Mouse (Mus musculus) left cerebral cortex, adult 11 months (tissue): ENCODE results near the gene Tapbp.
A peak's percentile ranks its signal among the peaks of the same experiment; 100 is the strongest.
"Not testable (repeated sequence)": the region's sequence is repeated elsewhere in the genome, so short reads cannot be mapped to it uniquely, and the experiment has no call there.

Source experiments
- DNase-seq: peaks from one replicate; pipeline ENCODE4 v3.0.0; 2022; ENCODE audit warnings: low spot score

Gene Tapbp

GRCm38 (mm10) chr17:33904835-33905234 lies 10.9 kb upstream of the Tapbp start, which contains the start of gene Platr17:
Gene Platr17 (plus strand): TSS chr17:33905135.
- DNase-seq, result not testable (repeated sequence)

- DNase-seq, result no peak
Measured at GRCm38 (mm10) chr17:33908331-33909076, 7.2 kb upstream of the Tapbp start.

DNA sequence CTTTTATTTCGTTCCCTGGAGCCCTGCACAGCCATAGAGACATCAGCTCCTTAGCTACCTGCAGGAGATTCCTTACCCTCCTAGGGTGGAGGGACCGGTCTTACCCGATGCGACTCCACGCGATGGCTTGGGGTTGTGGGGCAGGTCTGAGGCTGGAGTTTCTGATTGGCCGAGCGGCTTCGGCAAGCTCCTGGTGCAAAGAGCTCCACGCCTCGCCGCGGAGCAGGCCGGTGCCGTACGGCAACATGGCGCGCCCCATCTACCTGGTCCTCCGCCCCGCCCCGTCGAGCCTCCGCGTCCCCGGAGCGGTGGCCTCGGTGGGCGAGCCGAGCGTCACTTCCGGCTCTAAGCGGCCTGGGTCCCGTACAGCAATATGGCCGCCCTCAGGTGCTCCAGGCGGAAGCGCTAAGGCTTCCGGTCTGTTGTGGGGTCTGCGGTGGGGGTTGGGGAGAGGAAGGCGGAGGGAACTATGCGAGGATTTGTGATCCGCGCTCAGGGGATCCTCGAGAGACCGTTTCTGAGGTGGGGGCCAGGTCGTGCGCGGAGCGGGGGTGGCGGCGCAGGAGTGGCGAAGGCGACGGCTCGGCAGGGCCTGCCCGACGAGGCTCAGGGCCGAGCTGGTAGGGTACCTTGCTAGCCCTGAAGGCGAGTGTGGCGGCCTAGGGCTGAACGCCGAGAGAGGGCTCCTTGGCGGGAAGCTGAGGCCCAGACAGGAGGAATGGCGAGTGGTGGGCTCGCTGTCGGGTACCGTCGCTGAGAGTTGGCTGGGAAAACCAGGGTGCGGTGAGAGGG lies 6.4 kb upstream of the Tapbp start, which contains the start of gene Daxx:
Daxx (plus strand) TSS at position 338 of the 792 bp plus-strand sequence.
- peak; percentile 97 for DNase-seq

- no peak for DNase-seq
Measured at GRCm38 (mm10) chr17:33909869-33910250, 5.8 kb upstream of the Tapbp start.

DNA sequence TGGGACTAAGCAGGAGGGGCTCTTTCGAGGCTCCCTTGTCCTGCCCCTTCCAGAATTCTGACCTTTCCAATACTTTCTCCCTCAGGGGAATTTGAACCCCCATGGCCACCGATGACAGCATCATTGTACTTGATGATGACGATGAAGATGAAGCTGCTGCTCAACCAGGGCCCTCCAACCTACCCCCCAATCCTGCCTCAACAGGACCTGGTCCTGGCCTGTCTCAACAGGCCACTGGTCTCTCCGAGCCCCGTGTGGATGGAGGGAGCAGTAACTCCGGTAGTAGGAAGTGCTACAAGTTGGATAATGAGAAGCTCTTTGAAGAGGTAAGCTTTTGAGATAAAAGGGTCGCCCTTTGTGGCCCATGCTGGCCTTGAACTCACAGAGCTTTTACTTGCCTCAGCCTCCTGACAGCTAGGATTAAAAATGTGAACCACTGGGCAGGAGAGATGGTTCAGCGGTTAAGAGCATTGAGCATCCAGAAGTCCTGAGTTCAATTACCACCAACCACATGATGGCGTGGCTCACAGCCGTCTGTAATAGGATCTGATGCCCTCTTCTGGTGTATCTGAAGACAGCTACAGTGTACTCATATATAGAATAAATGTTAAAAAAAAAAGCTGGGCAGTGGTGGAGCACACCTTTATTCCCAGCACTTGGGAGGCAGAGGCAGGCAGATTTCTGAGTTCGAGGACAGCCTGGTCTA lies 5.2 kb upstream of the Tapbp start:
- DNase-seq, result no peak

GRCm38 (mm10) chr17:33911052-33911812 lies 4.5 kb upstream of the Tapbp start:
- no peak for DNase-seq

- DNase-seq, result no peak
Measured at GRCm38 (mm10) chr17:33911813-33912414, 3.8 kb upstream of the Tapbp start.

DNA sequence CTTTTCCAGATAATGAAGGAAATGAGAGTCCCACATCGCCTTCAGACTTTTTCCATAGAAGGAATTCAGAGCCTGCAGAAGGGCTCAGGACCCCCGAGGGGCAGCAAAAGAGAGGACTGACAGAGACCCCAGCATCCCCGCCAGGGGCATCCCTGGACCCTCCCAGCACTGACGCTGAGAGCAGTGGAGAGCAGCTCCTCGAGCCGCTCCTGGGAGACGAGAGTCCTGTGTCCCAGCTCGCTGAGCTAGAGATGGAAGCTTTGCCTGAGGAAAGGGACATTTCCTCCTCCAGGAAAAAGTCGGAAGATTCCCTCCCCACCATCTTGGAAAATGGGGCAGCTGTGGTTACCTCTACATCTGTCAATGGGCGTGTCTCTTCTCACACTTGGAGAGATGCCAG lies 2.4 kb upstream of the Tapbp start:
- DNase-seq, result no peak

GRCm38 (mm10) chr17:33913905-33914304 lies 1.8 kb upstream of the Tapbp start:
- no peak for DNase-seq

DNA sequence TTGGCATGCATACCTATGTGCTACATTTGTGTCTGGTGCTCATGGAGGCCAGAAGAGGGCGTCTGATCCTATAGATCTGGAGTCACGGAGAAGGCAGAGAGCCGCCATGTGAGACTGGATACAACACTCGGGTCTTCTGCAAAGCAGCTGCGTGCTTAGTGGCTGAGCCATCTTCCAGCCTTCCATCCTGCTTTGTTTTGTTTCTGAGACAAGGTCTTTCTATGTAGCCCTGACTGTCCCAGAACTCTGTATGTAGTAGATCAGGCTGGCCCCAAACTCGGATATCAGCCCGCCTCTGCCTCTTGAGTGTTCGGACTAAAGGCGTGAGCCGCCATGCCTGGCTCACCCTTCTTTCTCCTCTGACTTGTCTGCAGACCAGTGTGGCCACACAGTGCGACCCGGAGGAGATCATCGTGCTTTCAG lies 719 bp upstream of the Tapbp start:
- no peak for DNase-seq

- no peak for DNase-seq
Measured at GRCm38 (mm10) chr17:33916294-33916693, 595 bp downstream of the Tapbp start.

- no peak for DNase-seq
Measured at GRCm38 (mm10) chr17:33916847-33917655, 1.4 kb downstream of the Tapbp start.

GRCm38 (mm10) chr17:33917656-33918292 lies 2.1 kb downstream of the Tapbp start:
- no peak for DNase-seq

DNA sequence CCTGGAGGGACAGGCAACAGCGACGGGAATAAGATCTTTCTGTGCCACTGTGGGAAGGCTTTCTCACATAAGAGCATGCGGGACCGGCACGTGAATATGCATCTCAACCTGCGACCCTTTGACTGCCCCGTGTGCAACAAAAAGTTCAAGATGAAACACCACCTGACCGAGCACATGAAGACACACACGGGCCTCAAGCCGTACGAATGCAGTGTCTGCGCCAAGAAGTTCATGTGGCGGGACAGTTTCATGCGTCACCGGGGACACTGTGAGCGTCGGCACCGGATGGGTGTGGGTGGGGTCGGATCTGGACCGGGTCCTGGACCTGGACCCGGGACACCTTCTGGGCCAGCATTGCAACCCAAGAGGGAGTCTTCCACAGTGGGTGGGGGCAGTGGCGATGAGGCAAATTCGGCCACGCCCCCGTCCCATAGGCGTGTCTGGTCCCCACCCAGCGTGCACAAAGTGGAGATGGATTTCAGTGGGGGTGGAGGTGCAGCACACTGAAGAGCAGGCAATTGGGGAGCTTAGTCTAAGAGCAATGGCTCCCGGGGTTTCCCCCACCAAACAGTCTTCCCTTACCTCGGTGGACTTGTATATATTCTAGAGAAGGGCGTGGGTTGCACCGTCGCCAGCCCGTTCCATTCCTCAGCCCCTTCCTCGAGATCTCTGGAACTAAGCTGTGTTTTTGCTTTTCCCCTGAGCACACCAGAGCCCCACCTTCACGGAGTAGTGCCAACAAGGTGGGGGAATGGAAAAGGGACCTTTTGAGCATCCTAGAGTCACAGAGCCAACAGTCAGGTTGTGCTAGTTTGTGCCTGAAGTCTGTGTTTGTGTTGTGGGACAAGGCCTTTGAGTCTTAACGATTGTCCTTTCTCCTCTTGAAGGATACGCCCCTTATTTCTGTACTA lies 2.8 kb downstream of the Tapbp start:
- no peak for DNase-seq

GRCm38 (mm10) chr17:33919351-33920281 lies 3.9 kb downstream of the Tapbp start:
- DNase-seq, result no peak

DNA sequence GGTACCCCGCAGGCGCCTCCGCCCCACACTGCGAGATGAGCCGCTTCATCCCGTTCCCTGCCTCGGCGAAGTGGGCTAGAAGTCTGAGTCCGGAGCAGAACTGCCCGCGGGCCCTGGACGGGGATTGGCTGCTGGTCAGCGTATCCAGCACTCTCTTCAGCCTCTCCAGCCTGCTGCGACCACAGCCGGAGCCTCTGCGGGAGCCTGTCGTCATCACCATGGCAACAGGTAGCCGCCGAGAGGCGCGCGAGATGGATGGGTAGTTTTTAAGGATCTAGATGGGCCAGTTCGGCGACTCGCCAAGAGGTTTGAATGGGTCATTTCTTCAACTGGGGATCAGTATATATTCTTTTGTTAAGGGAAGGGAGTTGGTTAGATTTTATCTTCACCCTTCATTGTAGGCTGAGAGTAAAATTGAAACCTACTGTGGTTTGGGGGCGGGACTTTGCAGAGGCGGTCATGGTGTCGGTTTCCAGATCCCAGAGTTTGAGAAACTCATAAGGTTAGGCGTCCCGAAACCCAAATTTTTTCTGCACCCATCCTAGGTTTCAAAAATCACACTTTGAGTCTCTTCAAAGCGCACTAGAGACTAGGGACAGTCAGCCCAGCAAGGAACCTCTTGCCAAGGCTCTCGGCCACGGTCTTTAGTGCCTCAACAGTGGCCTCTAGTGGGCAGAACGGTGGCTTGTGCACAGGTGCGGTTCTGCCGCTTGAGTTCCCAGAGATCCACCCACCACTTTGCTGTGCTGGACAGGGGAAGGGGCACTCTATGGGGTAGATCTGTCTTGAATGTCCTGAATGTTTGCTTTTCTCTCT lies 4.8 kb downstream of the Tapbp start:
- no peak for DNase-seq

- DNase-seq, result no peak
Measured at GRCm38 (mm10) chr17:33921361-33921760, 5.7 kb downstream of the Tapbp start.
